In genomic region chr6:56017291-56017994, GRCm38 (mm10) we compare ENCODE assay signal across 13 mouse cellular contexts. TPM values are rescaled to one million over a fixed set of nuclear protein-coding genes. Genes with fewer than 3 reads are reported as not detected.
DNase-seq lines count a peak whose midpoint lies in the region; ATAC-seq lines count a peak whose summit lies in the region.
"Had no signal": no experiment of that assay in that cellular context is flagged by ENCODE, and none has a peak within 500 bp of the region (broad histone marks: within the 10 kb centered on the region; RNA-seq: fewer than 3 reads in every experiment).

Ppp1r17 (plus strand) TSS chr6:56017497.

- H3K9ac ChIP-seq in forebrain, embryonic 16.5 days (replicated peaks; ENCODE audit: low read depth, low read length): no peak within 1 kb of the TSS
- no peak within 1 kb of the TSS for H3K9ac ChIP-seq in midbrain, embryonic 13.5 days (replicated peaks)
- H3K9ac ChIP-seq in liver, embryonic 12.5 days: no peak within 1 kb of the TSS
- H3K9ac ChIP-seq: liver, embryonic 14.5 days had no signal

- no peak within 1 kb of the TSS for H3K27ac ChIP-seq in forebrain, embryonic 16.5 days (ENCODE audit: low read length)
- 0 out of 2 replicates have a peak within 1 kb of the TSS, but pooled peaks have one; percentile 1 for H3K27ac ChIP-seq in midbrain, embryonic 13.5 days
- H3K27ac ChIP-seq in liver, embryonic 12.5 days: no peak within 1 kb of the TSS
- H3K27ac ChIP-seq: gastrocnemius, adult 2 months; liver, embryonic 14.5 days had no signal

- peak; percentile 18 for DNase-seq in left cerebral cortex, postnatal 4 days
- DNase-seq in left cerebral cortex, adult 9 months (ENCODE audit: low spot score in 2 of 2): no peak
- no peak for DNase-seq in testis, postnatal 14 days (ENCODE audit: low spot score)
- no peak for DNase-seq in gastrocnemius, adult 8-10 months (ENCODE audit: low spot score in 2 of 2)
- DNase-seq in cerebellum, postnatal 36 days: no peak
- DNase-seq: gastrocnemius, adult 2 months; heart, postnatal 14 days had no signal

- peaks cover 2% of the 10 kb centered on the region; the same call in 1 of the 2 replicates for H3K4me1 ChIP-seq in forebrain, embryonic 16.5 days (replicated peaks; ENCODE audit: control insufficient read depth, insufficient read depth, low read length)
- H3K4me1 ChIP-seq in midbrain, embryonic 13.5 days (replicated peaks): peaks cover 18% of the 10 kb centered on the region
- H3K4me1 ChIP-seq in liver, embryonic 12.5 days: no peaks in the 10 kb centered on the region

- H3K4me2 ChIP-seq in forebrain, embryonic 16.5 days (ENCODE audit: low read length): no peak within 1 kb of the TSS
- peak within 1 kb of the TSS; percentile 39 for H3K4me2 ChIP-seq in midbrain, embryonic 13.5 days (replicated peaks)
- H3K4me2 ChIP-seq in liver, embryonic 12.5 days: no peak within 1 kb of the TSS

- intact Hi-C loops in left cerebral cortex, postnatal 4 days (cut with DNase I): no loop called here

- WGBS in forebrain, embryonic 16.5 days: 65% methylated on average over 16 of the region's 16 CpGs
- WGBS in midbrain, embryonic 13.5 days: 31% methylated on average over 16 of the region's 16 CpGs
- 61% methylated on average over 16 of the region's 16 CpGs for WGBS in liver, embryonic 12.5 days (ENCODE audit: insufficient replicate concordance)

- no peaks in the 10 kb centered on the region for H3K9me3 ChIP-seq in forebrain, embryonic 16.5 days (ENCODE audit: control insufficient read depth, low read length)
- H3K9me3 ChIP-seq in midbrain, embryonic 13.5 days: no peaks in the 10 kb centered on the region
- no peaks in the 10 kb centered on the region for H3K9me3 ChIP-seq in liver, embryonic 12.5 days (replicated peaks)

- no peaks in the 10 kb centered on the region for H3K27me3 ChIP-seq in forebrain, embryonic 16.5 days (replicated peaks; ENCODE audit: control insufficient read depth, insufficient read depth, low read length)
- no peaks in the 10 kb centered on the region for H3K27me3 ChIP-seq in midbrain, embryonic 13.5 days
- H3K27me3 ChIP-seq in liver, embryonic 12.5 days (replicated peaks): no peaks in the 10 kb centered on the region
- H3K27me3 ChIP-seq: CH12.LX had no signal

- no peaks in the 10 kb centered on the region for H3K36me3 ChIP-seq in forebrain, embryonic 16.5 days (ENCODE audit: control insufficient read depth, insufficient read depth)
- no peaks in the 10 kb centered on the region for H3K36me3 ChIP-seq in midbrain, embryonic 13.5 days
- no peaks in the 10 kb centered on the region for H3K36me3 ChIP-seq in liver, embryonic 12.5 days

- peak; percentile 88 for ATAC-seq in forebrain, embryonic 16.5 days
- ATAC-seq in midbrain, embryonic 13.5 days: peak; percentile 97
- ATAC-seq in liver, embryonic 12.5 days: no peak

- no peak within 1 kb of the TSS for H3K4me3 ChIP-seq in forebrain, embryonic 16.5 days (replicated peaks; ENCODE audit: low read length)
- H3K4me3 ChIP-seq in midbrain, embryonic 13.5 days (replicated peaks): peak within 1 kb of the TSS; percentile 14; the same call in 1 of the 2 replicates
- H3K4me3 ChIP-seq in liver, embryonic 12.5 days: no peak within 1 kb of the TSS
- H3K4me3 ChIP-seq: gastrocnemius, adult 2 months had no signal

RNA-seq across cellular contexts. Expression of gene Ppp1r17, which starts in this region (rescaled TPM):
- total RNA-seq in left cerebral cortex, postnatal 4 days (2021): under 1 TPM; 0.22 to 0.40 TPM
- polyA plus RNA-seq in forebrain, embryonic 16.5 days (2015; fragmentation: Nextera tagmentation; extraction: Ambion mirVana): 1.3 and 2.9 TPM in 2 replicates
- 10.9 and 12.4 TPM in 2 replicates for polyA plus RNA-seq in midbrain, embryonic 13.5 days (2015; fragmentation: Nextera tagmentation; extraction: Ambion mirVana)
- not detected in 2 replicates for polyA plus RNA-seq in liver, embryonic 12.5 days (2016; fragmentation: Nextera tagmentation; extraction: Ambion mirVana)
- not detected for total RNA-seq in gastrocnemius, adult 8-10 months (2022)
- total RNA-seq: CH12.LX; gastrocnemius, adult 2 months; heart, postnatal 14 days had no signal
- polyA plus RNA-seq: kidney, embryonic 14.5 days; liver, embryonic 14.5 days had no signal

Comparison
In these comparisons a context has a peak if more than half of its experiments do, and no peak if none do; other contexts are left out.
1. Peak in DNase-seq in left cerebral cortex, postnatal 4 days; RNA of the gene not detected or under 1 TPM.